Mouse (Mus musculus) skeletal muscle tissue, adult 2 months (tissue): ENCODE measurements around the gene Pde1a.
A peak's percentile ranks its signal among the peaks of the same experiment; 100 is the strongest.

Experiments used
- DNase-seq: peaks from one replicate; pipeline ENCODE4 v3.0.0-alpha.2; 2012; ENCODE audit warnings: low read depth, low spot score

Pde1a gene

DNA sequence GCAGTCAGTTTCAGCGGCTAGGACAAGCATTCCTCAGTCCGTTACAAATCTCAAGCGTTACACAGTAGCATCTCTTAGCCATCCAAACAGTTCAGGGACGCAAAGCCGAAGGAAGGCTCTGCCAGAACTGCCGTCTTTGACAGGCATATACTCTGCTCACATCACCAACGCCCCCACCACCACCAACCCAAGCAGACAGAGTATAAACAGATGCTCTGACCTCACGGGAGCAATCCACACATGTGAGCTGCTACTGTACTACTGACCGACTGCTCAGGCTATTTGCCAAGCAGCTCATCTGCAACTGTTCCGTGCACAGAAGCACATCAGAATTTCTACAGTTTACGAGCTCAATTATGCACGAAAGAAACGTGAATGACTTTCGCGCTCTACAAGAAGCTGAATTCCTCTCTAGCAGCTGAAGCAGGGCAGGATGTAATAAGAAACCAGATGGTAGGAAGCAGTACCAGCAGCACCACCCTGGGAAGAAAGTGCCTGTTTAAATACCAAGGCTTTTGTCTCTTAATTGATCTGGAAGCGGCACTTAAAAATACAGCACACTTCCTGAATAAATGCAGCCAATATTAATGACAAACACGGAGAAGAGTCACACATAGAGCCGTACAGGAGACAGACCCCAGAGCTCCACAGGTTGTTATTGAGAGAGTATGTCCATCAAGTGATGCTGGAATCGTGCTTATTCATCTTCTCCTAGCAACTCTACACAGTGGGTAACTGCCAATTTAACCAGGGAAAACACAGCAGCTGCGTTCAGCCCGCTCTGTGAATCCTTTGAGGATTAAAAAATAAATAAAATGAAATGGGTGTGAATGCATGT lies at the start of gene Pde1a:
TSS of gene Pde1a (minus strand) at position 598 of the 838 bp plus-strand sequence.
- DNase-seq, result no peak

DNA sequence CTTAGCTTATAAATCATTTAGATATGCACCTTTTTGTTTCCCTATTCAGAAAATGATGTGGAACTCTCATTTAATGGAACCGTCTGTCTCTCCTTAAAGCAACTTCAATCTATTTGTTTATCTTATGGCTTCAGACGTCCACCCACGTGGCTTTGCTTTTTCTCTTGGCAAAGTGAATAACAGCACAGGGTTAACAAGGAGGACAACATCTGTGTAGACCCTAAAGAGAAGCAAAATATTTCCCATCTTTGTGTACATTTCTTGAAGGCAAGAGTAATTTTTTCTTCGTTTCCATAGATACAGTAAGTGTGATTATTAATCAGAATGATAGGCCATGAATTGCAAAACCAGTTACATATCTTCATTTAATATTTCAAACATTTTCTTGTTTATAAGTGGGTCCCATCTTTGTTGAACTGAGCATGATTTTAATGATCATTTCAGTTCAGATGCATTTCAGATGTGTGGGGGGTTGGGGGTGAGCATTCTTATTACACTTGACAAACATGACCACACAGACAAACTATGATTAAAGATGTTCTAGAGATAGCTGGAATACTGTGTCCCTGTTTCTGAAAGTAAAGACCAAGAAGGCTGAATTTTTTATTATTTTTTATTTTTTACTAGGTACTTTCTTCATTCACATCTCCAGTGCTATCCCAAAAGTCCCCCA lies 49.5 kb upstream of the Pde1a start:
- DNase-seq, result no peak

DNA sequence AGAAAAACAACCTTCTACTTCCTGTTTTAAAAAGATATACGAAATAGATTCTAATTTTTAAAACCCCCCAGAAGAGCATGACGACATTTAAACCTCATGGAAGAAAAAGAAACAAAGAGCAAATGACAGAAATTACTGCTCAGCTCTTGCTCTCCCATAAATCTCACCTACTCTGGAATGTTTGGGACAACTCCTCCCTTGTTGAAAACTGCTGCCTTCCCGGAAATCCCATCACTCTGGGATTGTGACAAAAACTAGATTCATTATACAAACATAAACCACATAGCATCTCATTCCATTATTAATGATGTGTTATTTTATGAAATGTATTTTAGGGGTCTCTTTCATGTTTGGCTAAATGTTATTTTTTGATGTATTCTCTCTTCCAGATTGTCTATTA lies 48.9 kb upstream of the Pde1a start:
- no peak for DNase-seq

DNA sequence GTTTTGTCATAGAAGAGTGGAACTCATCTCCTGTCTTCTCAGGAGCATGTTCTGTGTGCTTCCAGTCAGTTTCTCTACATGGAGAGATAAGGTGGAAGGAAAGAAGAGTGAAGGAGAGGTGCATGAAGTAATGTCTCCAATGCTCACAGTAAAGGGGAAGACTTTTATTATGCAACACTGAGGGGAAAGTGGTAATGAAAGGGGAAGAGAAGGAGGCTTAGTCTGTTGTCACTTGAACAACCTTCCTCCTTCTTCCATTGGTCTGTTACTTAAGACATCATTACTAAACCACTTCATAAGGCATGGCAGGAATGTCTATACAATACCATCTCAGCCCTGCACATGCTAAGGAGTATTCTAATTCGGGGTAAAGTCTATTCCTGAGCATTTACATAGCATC lies 38.8 kb upstream of the Pde1a start:
- DNase-seq, result no peak

DNA sequence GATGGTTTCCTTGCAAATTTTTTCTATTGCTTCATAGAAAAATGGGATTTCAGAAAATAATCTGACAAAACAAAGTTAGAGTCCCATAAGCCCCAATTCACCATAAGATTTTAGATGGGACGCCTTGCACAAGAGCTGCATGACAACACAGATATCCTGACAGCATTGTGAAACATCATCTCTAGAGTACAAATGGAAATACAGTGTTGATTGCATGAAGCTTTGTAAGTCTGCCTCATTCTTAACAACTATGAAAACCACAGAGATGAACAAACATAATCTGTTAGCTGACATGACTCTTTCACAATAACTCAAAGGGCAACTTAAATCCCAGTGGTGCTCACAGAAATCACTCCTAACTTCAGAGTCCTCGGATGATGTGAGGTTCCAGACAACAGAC lies 29.5 kb upstream of the Pde1a start:
- DNase-seq, result peak; percentile 3

DNA sequence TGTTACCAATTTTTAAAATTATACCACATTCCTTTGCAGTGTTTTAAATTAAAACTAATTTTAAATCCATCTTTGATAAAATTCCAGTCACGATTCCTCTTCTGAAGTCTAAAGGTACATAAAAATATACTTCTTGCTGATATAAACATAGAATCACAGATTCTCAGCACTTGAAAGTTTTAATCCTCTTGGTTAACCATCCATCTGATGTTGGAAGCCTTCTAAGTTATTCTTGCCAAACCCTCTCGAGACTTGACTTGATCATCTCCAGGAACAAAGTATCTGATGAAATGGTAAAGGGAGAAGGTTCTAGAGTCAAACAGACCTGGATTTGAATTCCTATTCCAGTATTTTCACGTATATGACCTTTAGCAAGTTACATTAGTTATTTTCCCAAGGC lies 28.9 kb upstream of the Pde1a start:
- no peak for DNase-seq

DNA sequence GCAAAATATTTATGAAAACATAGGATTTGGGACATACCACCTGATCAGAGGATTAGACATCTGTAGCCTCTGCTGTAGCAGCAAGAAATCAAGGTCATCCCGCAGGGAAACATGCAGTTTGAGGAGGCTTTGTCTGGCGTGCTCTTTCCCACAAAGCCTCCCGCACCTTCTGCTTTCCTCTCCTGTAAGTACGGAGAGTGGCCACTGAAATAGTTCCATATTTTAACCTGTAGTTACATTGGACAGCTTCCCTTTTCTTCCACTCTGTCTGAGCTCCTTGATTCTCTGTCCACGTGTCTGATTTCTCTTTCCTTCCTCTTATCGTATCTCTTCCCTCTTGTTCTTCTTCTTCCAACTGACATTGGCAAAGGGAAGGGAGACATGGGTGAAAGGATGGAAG lies 20.8 kb upstream of the Pde1a start:
- DNase-seq, result no peak

DNA sequence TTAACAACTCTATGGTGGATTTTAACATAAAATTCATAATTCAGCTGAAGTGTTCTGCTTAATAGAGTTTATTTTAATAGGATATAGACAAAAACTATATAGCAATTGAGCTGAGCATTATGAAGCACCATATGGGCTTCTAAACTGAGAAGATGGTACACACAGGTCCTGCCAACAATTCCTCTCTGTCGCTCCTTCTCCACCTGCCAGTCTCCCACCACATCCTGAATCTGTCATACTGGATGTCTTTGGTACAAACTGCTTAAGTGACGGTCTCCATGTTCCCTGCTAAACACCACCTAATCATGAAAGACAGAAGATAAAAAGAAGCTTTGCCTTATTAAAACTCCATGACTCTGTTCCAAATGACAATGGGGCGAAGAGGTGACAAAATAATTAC lies 20.1 kb upstream of the Pde1a start:
- DNase-seq, result no peak

DNA sequence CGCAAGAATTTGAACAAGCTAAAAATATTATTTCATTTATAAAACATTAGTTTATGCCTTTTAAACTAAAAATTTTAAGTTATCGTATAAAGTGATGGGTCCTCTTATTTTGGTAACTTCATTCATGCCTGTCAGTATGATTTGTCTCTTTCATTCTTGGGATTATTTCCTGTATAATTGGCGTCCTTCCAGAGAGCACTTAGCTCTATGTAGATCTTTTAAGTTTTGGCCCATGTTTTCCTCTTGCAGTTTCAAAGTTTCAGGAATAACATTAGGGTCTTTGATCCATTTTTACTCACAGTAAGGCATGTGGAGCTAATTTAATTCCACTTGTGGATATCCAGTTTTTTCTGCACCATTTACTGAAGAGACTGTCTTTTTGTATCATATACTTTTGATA lies 5.8 kb upstream of the Pde1a start:
- DNase-seq, result no peak

DNA sequence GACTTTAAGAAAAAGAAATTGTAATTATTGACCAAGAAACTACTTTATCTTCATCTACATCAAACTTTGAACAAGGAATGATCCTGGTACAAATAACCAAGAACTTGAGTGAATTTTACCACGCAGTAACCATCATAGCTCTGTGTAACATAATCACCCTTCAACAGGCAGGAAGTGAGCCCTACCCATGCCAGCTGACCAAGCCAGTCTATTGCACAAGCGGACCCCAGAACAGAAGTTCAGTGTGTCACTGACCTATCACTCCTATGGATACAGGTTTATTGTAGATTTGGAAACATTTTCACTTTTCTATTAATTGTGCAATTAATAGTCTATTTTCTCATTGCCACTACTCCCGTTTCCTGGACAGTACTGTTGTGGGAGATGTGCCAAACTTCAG lies 3.4 kb upstream of the Pde1a start:
- DNase-seq, result no peak

DNA sequence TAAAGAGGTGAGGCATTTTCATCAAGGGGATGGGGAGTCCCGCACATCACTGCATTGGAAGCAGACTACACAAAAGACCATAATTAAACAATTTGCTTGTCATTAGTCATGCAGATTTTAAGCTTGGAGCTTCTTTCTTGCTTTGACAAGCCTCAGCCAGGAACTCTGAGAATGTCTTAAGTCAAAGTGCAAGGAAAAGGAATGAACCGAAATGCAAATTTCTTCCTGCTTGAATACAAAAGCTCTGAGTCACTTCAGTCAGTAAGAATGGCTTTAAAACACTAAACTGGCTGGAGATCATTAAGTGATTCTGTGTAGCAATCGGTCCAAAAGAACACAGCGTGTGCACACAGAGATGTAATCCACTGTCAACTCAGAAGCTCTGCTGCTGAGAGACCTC lies 2.6 kb downstream of the Pde1a start:
- no peak for DNase-seq

DNA sequence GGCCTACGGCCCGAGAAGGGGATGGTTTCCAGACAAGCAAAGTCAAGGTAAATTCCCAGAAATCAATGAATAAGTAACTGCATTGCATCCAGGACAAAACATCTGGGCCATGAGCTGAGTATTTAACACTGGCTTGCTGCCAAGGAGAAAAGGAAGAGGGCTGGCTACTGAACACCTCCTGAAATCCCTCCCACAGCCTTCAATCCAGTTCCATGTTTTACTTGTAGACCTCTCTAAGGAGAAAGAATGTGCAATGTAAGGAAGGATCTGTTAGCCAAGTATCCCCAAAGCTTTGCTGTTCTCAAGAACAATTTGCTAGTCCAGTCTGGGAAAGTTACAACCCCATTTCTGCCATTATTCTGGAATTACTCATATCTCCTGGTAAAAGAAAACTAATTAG lies 42.4 kb downstream of the Pde1a start:
- no peak for DNase-seq

DNA sequence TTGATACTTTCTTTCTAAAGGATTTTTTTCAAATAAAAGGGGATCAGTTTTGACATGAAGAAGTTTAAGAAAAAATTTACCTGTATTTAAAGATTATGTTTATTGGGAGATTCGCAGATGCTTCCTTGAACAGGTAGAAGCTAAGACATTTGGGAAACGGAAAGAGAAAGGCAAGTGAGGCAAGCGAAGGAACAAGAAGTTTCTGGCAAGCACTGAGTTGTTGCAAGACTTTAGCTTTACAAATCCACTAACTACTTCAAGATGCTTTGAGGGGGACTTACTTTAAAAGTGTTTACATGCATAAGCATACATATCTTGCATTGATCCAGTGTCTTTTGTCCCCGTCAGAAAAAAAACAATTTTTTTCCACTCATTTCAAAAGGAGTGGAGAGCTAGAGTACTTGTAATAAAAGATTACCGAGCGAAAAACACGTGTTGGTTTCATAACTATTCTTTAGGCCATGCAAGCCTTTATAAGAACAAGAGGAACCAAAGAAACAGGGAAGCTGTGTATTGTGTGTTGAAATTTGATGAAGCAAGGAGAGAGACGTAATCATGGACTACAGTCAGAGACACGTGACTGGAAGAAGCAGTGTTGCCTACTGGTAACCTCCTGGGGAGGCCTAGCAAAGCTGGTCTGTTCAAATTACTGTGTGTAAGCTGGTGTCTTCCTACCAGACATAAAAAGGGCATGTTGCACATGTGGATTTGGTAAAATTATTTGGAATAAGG lies 49.0 kb downstream of the Pde1a start:
- DNase-seq, result peak; percentile 21

DNA sequence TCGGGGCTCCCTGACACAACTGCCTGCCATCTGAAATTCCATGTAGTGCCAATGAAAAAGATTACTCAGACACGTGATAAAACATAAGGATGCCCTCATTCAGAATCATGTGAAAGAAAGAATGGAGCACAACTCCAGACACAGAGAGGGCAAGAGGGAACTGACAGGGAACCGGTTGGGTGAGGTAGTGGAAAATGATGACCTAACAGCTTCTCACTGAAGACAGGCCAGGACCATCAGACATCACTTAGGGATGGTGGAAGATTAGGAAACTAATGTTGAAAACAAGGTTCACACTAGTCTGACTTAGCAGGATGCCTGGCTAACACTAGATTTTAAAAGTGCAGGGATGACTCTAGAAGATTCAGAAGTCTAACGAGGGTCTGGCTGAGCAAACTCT lies 49.6 kb downstream of the Pde1a start:
- no peak for DNase-seq

DNA sequence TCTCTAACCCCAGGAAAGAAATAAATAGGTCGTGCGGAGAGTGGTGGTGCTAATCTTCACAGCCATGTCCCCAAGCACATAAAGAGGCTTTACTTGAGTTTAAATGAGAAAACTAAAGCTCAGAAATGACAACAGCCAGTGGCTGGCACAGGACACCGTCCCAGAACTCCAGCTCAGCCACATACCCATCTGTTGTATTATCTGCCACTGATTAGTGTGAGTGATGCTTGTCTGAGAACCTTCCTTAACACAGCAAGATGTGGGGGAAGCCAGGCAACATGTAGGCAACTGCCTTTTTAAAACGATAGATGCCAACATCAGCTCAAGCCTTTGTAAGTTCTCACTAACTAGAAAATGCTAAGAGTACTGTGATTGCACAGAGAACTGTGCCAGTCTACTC lies 52.9 kb downstream of the Pde1a start:
- DNase-seq, result no peak

DNA sequence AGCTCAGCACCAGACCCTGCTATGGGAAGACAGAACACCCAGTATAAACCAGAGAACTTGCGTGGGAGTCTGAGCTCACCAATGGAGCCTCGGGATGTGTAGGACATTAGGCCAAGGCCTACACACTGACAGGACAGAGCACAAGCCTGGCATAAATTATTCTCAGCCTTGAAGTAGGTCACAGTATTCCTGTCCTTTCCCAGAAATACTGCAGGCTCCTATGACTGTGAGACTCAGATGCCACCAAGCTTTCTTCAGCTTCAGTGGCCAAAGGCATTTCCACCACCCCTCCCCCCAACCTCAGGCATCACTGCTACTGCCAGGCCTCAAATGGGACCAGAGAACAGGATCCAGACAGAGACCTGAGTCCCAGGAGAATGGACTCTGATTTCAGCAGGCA lies 54.7 kb downstream of the Pde1a start:
- DNase-seq, result no peak

DNA sequence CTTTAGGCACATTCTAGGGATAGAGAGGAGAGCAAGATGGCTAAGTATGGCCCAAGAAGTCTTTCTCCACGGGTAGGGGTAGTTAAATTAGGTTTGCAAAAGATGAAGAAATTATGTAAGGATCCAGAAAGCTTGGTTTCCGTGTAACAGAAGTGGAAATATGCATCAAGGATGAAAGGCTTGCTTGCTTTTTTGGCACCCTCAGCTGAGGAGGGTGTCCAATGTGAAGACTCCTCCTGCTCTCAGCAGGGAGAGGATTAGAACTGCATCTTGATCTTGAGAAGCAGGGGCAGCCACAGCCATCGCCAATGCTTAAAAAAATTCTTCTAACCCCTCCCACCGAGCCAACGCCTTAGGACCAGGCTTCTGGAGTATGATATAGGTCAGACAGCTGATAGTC lies 55.2 kb downstream of the Pde1a start:
- DNase-seq, result no peak

DNA sequence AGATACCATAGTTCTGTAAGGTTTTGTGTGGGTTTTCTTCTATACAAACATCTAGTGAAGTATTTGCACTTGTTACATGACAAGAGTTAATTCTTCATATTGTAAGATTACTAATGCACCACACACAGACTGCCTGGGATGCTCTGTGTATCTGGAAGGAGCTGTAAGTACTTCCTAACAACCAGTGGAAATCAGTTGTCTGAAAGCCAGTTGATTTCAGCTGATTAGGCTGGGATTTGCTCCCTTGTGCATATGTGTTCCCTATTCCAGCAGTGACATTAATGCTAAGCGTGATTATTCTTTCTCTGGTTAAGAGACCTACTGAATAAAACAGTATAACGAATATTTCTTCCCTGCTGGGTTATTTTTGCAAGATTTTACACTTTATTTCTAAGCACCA lies 55.8 kb downstream of the Pde1a start:
- DNase-seq, result no peak

DNA sequence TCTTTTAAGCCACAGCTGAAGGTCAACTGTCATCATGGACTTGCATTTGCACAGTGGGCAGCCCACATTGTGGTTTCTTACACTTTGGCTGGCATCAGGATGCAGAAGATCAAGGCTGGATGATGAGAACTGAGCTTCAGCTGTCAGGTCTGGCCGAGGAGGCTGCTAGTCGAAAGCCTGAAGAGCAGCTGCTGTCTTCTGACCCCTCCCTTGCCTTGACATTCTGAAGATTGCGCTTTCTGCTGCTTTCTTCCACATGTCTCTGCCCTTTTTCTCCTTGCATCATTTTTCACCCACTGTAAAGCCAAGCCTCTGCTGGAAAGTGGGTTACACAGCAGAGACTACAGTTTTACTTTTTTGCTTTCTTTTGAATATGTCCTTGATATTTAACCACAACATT lies 59.5 kb downstream of the Pde1a start:
- DNase-seq, result no peak

DNA sequence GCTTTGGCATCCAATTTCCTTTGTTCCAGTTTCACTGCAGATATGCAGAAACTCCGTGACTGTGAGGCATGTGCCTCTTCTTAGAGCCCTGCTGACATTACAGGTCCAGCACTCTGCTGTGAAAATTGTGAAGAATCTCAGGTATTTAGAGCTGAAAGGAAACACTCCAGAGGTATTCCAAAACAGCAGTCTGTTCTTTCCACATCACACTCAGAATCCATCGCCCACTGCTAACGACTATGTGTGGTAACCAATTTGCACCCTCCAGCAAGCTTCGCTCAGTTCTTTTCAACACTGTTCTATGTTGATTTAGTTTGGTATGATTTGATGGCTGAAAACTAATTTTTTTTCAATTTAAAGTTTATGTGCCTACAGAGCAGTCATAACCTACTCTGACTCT lies 62.8 kb downstream of the Pde1a start:
- DNase-seq, result no peak

DNA sequence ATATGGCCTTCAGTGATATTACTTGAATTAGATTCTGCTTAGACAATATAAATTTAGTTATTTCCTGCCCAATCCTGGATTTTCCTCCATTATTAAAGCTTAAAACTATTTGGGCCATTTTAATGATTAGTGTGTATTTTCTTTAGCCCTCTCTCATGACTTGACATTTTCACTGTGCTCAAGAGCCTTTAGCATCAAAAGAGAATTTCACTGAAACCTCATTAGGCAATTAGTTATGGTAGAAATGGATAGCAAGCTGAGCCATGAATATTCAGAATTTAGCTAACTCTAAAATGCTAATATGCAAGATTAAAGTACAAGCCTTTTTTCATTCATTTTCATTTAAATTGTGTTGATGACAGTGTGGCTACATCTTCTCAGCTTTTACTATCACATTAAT lies 73.2 kb downstream of the Pde1a start:
- DNase-seq, result no peak

DNA sequence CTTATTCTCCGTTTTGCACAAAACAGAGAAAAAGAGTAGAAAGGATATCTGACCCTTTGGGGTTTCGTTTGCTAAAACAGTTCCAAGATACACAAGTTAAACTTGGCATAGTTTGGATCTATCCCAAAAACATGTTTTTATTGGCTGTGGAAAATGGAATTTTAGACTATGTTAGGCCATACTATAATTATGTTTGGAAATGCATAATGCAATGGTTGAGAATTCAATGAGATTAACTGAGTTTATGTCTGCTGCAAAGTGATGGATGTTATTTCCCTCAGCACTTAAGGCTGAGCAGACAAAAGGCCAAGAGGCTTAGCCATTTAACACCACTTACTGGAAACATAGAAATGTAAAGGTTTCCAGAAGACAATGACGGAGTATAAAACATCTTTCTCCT lies 75.2 kb downstream of the Pde1a start:
- DNase-seq, result no peak
